Mouse (Mus musculus): Measurements from ENCODE around the gene Nrxn3.

Gene Nrxn3

GRCm38 (mm10) chr12:90202501-90202900, 1479.8 kb downstream of the Nrxn3 start:
- no peak for DNase-seq

- no peak for DNase-seq
Observed at GRCm38 (mm10) chr12:90211410-90211809, 1488.7 kb downstream of the Nrxn3 start.

GRCm38 (mm10) chr12:90217060-90217459, 1494.4 kb downstream of the Nrxn3 start:
- DNase-seq: no peak

GRCm38 (mm10) chr12:90229062-90229461, 1506.4 kb downstream of the Nrxn3 start:
- DNase-seq: no peak

GRCm38 (mm10) chr12:90236093-90236492, 1513.4 kb downstream of the Nrxn3 start:
- DNase-seq: no peak

- no peak for DNase-seq
Observed at GRCm38 (mm10) chr12:90260301-90260700, 1537.6 kb downstream of the Nrxn3 start.

- no peak for DNase-seq
Observed at GRCm38 (mm10) chr12:90268111-90268510, 1545.4 kb downstream of the Nrxn3 start.

GRCm38 (mm10) chr12:90270763-90271379, 1548.2 kb downstream of the Nrxn3 start:
- DNase-seq: no peak

- DNase-seq: no peak
Observed at GRCm38 (mm10) chr12:90274621-90275236, 1552.1 kb downstream of the Nrxn3 start.

- no peak for DNase-seq
Observed at GRCm38 (mm10) chr12:90281236-90281635, 1558.6 kb downstream of the Nrxn3 start.

GRCm38 (mm10) chr12:90283022-90283421, 1560.3 kb downstream of the Nrxn3 start:
- no peak for DNase-seq

- DNase-seq: no peak
Observed at GRCm38 (mm10) chr12:90302671-90303070, 1580.0 kb downstream of the Nrxn3 start.

GRCm38 (mm10) chr12:90331806-90332205, 1609.1 kb downstream of the Nrxn3 start:
- DNase-seq: no peak

- no peak for DNase-seq
Observed at GRCm38 (mm10) chr12:90332459-90332858, 1609.8 kb downstream of the Nrxn3 start.

GRCm38 (mm10) chr12:90337496-90338228, 1615.0 kb downstream of the Nrxn3 start:
- DNase-seq: no peak

GRCm38 (mm10) chr12:90338229-90338557, 1615.5 kb downstream of the Nrxn3 start:
- no peak for DNase-seq

Data from kidney, adult 18-20 months (tissue).